Mouse (Mus musculus): ENCODE data around the gene Manba. TPM values are rescaled to one million over a fixed set of nuclear protein-coding genes. Genes with fewer than 3 reads are reported as not detected.
A peak's percentile ranks its signal among the peaks of the same experiment; 100 is the strongest.

The Manba gene
- polyA plus RNA-seq, 1 experiment from 2014 or later, result 5.9 TPM

DNA sequence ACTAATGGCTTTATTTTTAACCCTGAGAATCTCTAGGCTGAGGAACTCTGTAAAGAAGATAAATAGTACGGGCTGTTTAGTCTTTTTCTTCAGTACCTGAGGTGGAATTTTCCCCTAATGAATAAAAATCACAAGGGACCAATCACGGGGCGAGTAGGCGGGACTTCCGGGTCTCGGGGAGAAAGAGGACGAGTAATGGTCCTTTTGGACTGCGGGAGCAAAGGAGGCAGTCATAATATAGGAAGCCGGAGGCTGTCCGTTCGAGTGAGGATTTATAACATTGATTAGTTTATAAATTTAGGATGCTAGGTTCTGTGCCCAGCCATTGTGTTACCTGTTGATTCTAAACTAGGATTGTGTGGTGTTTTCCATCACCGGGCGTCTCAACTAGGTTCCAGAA lies 86.1 kb downstream of the Manba start:
- no peak for ATAC-seq (ENCODE audit: low read depth)
- H3K9me3 ChIP-seq, result no peaks in the 10 kb centered on the region; the same call in 1 of the 2 replicates
- H3K9ac ChIP-seq, result no peak overlapping the region
- H3K4me3 ChIP-seq, result 0 out of 2 replicates have a peak overlapping the region, but pooled peaks have one; percentile 0
- no peak overlapping the region for H3K27ac ChIP-seq (replicated peaks)
- no peaks in the 10 kb centered on the region for H3K36me3 ChIP-seq
- H3K27me3 ChIP-seq, result no peaks in the 10 kb centered on the region
- 0 out of 2 replicates have a peak overlapping the region, but pooled peaks have one; percentile 21 for H3K4me2 ChIP-seq
- 64% methylated on average over 13 of the region's 13 CpGs for WGBS
- no peaks in the 10 kb centered on the region for H3K4me1 ChIP-seq (replicated peaks)

DNA sequence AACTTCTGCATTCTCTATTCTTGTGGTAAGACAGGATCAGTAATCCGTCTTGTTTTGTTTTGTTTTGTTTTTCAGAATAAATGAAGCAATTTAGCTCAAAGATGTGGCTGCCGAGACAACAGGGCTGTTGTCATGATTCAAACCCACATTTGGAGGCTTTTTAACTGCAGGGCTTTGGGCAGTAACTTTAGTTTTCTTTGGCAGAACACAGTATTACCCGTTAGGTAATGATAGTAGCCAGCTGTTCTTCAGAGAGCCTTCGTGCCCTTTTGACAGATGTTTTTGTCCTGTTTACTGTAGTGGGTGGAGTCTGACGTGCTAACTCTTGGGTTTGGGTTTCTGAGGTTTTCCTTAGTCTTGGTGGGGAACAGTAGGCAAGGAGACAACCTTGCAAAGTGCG lies 87.6 kb downstream of the Manba start:
- ATAC-seq (ENCODE audit: low read depth), result no peak
- Histone ChIP-seq H3K4me1 (replicated peaks) (no peaks in the 10 kb centered on the region), H3K27ac (replicated peaks) (no peak overlapping the region), H3K4me3 (no peak overlapping the region), H3K27me3 (no peaks in the 10 kb centered on the region), H3K9ac (no peak overlapping the region), H3K36me3 (no peaks in the 10 kb centered on the region), H3K9me3 (no peaks in the 10 kb centered on the region; the same call in 1 of the 2 replicates), H3K4me2 (no peak overlapping the region)
- 47% methylated on average over 6 of the region's 6 CpGs for WGBS

DNA sequence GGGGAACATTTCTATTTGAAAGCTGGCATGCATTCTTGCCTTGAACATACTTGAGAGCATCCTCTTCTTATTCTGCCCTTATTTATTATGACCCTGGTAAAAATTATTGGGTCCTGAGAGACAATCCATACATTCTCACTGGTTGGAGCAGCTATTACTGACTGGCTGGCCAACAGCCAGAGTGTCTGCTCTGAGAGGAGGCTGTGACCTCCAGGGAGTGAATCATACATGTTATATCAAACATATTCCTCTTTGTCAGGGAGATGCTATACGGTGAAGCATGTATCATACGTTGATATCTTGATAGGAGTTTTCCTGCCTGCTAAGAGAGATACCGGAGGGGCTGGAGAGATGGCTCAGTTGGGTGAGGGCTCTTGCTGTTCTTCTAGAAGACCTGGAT lies 89.7 kb downstream of the Manba start:
- H3K4me3 ChIP-seq, result no peak overlapping the region
- H3K9me3 ChIP-seq, result no peaks in the 10 kb centered on the region; the same call in 1 of the 2 replicates
- H3K4me1 ChIP-seq (replicated peaks), result no peaks in the 10 kb centered on the region
- no peaks in the 10 kb centered on the region for H3K36me3 ChIP-seq
- ATAC-seq (ENCODE audit: low read depth), result no peak
- no peak overlapping the region for H3K27ac ChIP-seq (replicated peaks)
- no peak overlapping the region for H3K9ac ChIP-seq
- 80% methylated on average over 3 of the region's 3 CpGs for WGBS
- H3K27me3 ChIP-seq, result no peaks in the 10 kb centered on the region
- no peak overlapping the region for H3K4me2 ChIP-seq

DNA sequence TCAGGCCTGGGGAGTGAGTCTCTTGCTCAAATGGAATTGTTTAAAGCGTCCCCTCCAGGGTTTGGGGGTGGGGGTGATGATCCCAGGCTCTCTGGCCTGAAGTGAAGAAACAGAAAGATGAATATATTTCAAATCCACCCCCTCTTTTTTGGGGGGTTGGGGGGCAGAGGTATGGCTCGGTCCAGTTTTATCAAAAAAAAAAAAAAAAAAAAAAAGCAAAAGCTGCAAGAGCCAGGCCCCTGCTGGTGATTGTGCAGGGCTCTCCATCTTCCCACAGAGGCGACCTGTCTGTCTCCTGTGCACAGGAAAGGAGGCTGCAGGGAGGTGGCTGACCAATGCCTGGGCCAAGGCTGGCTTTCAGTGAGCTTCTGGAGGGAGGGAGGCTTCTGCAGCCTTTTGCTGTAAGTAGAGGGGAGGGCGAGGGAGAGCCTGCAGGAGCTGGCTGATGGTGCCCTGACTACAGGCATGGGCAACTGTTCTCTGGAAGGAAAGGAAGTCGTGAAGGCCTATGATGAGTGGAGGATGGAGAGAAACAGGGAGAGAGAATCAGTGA lies 93.3 kb downstream of the Manba start:
- Histone ChIP-seq H3K9ac (no peak overlapping the region), H3K27me3 (no peaks in the 10 kb centered on the region), H3K4me1 (replicated peaks) (peaks cover 9% of the 10 kb centered on the region), H3K36me3 (no peaks in the 10 kb centered on the region), H3K4me3 (no peak overlapping the region), H3K9me3 (no peaks in the 10 kb centered on the region; the same call in 1 of the 2 replicates), H3K4me2 (no peak overlapping the region), H3K27ac (replicated peaks) (no peak overlapping the region)
- ATAC-seq (ENCODE audit: low read depth), result no peak
- WGBS, result 53% methylated on average over 5 of the region's 5 CpGs

DNA sequence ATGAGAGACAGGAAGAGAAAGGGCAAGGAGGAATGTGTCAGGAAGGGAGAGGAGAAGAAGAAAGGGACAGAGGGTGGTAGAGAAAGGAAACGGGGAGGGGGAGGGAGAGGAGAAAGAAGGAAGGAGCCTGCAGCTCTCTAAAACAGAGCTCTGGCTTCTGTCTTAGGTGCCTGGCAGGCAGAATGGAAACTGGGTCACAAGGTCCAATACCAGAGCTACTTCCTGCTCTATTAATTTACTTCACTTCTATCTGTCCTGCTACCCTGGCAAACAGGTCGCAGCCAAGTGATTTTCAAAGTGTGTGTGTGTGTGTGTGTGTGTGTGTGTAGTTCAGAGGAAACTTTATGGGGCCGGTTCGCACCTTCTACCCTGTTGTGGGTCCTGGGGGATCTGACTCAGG lies 93.8 kb downstream of the Manba start:
- H3K27ac ChIP-seq (replicated peaks), result no peak overlapping the region
- no peak overlapping the region for H3K4me3 ChIP-seq
- no peak overlapping the region for H3K9ac ChIP-seq
- WGBS, result 57% methylated on average over 4 of the region's 4 CpGs
- ATAC-seq (ENCODE audit: low read depth), result no peak
- H3K4me2 ChIP-seq, result no peak overlapping the region
- H3K9me3 ChIP-seq, result no peaks in the 10 kb centered on the region; the same call in 1 of the 2 replicates
- peaks cover 9% of the 10 kb centered on the region for H3K4me1 ChIP-seq (replicated peaks)
- no peaks in the 10 kb centered on the region for H3K27me3 ChIP-seq
- H3K36me3 ChIP-seq, result peaks cover 4% of the 10 kb centered on the region

DNA sequence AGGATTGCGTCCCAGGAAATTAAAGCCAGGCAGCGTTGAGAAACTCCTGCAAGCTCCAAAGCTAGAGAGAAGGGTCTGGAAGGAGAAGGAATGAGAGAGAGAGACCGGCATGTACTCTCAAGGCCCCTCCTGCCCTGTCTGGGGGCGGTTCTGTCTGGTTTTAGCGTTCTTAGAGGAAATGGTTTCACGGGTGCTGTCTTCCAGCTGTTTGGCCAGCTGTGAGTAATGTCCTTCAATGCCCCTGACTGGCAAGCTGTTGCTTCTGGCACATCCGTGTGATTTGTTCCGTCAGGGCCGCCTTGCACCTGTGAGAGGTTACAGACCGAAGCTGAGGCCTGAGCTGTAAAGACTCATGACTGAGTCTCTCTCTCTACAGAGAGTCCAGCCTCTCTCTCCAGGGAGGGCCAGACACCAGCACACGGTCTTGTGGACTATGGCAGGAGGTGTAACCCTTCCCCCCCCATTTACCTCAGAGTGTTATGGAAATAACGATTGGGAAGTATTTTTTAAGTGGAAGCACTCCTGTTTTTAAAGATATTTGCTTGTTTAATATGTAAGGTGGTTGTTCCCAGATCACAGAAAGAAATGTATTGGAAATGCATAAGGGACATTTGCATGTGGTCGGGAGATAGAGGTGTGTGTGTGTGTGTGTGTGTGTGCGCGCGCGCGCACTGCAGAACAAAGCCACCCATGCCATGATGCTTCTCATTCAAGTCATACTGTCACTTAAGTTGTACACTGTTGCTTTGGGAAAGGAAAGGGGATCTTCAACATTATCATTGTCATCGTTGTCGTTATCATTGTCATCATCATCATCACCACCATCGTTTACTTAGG lies 95.2 kb downstream of the Manba start:
- peaks cover 15% of the 10 kb centered on the region for H3K36me3 ChIP-seq
- no peak overlapping the region for H3K4me3 ChIP-seq
- H3K4me1 ChIP-seq (replicated peaks), result peaks cover 9% of the 10 kb centered on the region
- WGBS, result 85% methylated on average over 21 of the region's 21 CpGs
- no peak overlapping the region for H3K9ac ChIP-seq
- ATAC-seq (ENCODE audit: low read depth), result no peak
- H3K27me3 ChIP-seq, result no peaks in the 10 kb centered on the region
- H3K4me2 ChIP-seq, result no peak overlapping the region
- H3K27ac ChIP-seq (replicated peaks), result no peak overlapping the region
- no peaks in the 10 kb centered on the region; the same call in 1 of the 2 replicates for H3K9me3 ChIP-seq

DNA sequence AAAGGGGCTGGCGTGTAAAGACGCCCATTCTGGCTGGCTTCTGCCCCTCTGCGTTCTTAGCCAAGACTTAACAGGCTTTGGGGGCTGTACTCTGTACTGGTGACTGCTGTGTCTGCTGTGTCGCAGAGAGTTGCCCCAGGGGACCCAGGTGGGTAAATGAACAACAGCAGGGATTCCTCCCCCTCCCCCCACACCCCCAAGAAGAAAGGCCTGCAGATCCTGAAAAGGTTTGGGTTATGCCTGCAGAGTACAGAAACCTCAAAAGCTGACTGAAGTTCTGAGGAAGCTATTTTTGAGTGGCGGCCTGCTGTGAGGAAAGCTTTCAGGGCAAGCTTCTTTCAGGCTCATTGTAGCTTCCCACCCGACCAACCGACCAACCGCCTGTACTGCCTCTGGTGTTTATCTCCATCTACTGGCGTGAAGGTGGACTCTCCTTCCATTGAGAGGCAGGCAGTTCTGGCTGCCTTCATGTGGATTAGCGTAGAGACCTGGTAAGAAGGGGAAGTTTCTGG lies 96.3 kb downstream of the Manba start:
- peak; percentile 59 for ATAC-seq (ENCODE audit: low read depth)
- Histone ChIP-seq H3K4me3 (no peak overlapping the region), H3K9me3 (no peaks in the 10 kb centered on the region), H3K4me1 (replicated peaks) (peaks cover 9% of the 10 kb centered on the region), H3K27ac (replicated peaks) (no peak overlapping the region), H3K4me2 (peak overlapping the region; percentile 18; the same call in 1 of the 2 replicates), H3K36me3 (peaks cover 19% of the 10 kb centered on the region), H3K27me3 (no peaks in the 10 kb centered on the region), H3K9ac (no peak overlapping the region)
- WGBS, result 12% methylated on average over 10 of the region's 10 CpGs

DNA sequence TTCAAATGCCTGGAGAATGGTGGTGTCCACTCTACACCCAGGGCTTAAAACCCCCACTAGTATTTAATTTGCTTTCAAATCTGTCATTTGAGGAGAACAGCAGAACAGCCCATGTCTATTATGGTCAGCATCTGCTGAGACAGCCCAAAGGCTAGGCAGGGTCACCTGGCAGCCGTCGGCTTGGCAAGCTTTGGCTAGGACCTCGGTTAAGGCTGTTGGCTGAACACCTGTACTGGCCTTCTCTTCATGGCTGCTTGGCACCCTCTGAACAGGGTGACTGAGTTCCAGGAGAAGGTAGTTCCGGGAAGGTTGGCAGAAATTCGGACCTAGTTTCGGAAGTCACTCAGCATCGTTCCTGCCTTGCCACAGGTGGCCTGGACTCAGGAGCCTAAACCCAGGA lies 96.8 kb downstream of the Manba start:
- no peak overlapping the region for H3K4me3 ChIP-seq
- H3K4me2 ChIP-seq, result no peak overlapping the region
- no peaks in the 10 kb centered on the region for H3K9me3 ChIP-seq
- H3K36me3 ChIP-seq, result peaks cover 25% of the 10 kb centered on the region
- no peak overlapping the region for H3K9ac ChIP-seq
- peaks cover 9% of the 10 kb centered on the region for H3K4me1 ChIP-seq (replicated peaks)
- no peak for ATAC-seq (ENCODE audit: low read depth)
- no peaks in the 10 kb centered on the region for H3K27me3 ChIP-seq
- no peak overlapping the region for H3K27ac ChIP-seq (replicated peaks)
- WGBS, result 90% methylated on average over 7 of the region's 7 CpGs

DNA sequence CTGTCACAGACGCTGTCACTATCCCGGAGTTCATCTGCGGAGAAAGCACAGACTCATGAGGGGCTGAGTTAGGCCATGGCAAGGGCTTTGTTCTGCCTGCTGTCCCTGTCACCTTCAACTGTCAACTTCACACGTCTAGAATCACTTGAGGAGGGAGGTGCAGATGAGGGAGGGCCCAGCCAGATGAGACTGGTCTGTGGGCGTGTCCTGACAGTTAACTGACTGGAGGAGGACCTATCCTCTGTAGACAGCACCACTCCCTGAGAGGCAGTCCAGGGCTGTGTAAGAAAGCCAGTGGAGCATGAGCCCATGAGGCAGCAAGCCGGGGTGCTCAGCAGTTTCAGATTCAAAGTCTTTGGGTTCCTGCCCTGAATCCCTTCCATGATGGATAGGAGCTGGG lies 100.1 kb downstream of the Manba start:
- Histone ChIP-seq H3K9me3 (no peaks in the 10 kb centered on the region), H3K9ac (no peak overlapping the region), H3K27me3 (no peaks in the 10 kb centered on the region), H3K4me1 (replicated peaks) (peaks cover 9% of the 10 kb centered on the region), H3K4me3 (no peak overlapping the region), H3K36me3 (peaks cover 52% of the 10 kb centered on the region), H3K27ac (replicated peaks) (no peak overlapping the region), H3K4me2 (no peak overlapping the region)
- ATAC-seq (ENCODE audit: low read depth), result no peak
- WGBS, result 70% methylated on average over 6 of the region's 6 CpGs

DNA sequence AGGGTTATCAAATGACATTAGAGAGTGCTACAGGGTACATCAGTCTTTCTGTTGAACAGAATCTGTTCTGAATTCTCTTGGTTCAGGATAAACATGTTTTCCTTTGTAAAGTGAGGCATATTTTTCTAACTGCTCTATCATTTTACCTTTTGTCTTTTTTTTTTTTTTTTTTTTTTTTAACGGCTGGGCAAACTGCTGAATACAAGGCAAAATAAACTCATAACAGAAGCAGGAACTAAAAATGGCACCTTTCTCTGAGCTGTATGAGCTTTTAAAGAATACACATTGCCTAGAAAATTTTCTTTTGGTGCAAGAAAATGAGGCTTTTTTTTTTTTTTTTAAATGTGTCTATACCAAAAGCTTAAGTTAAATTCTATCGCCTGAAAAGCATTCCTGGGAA lies 100.6 kb downstream of the Manba start:
- ATAC-seq (ENCODE audit: low read depth), result no peak
- Histone ChIP-seq H3K36me3 (peaks cover 57% of the 10 kb centered on the region), H3K27me3 (no peaks in the 10 kb centered on the region), H3K9me3 (no peaks in the 10 kb centered on the region), H3K9ac (no peak overlapping the region), H3K27ac (replicated peaks) (no peak overlapping the region), H3K4me2 (no peak overlapping the region), H3K4me3 (no peak overlapping the region), H3K4me1 (replicated peaks) (peaks cover 7% of the 10 kb centered on the region)
- WGBS, result 90% methylated on average over 2 of the region's 2 CpGs

DNA sequence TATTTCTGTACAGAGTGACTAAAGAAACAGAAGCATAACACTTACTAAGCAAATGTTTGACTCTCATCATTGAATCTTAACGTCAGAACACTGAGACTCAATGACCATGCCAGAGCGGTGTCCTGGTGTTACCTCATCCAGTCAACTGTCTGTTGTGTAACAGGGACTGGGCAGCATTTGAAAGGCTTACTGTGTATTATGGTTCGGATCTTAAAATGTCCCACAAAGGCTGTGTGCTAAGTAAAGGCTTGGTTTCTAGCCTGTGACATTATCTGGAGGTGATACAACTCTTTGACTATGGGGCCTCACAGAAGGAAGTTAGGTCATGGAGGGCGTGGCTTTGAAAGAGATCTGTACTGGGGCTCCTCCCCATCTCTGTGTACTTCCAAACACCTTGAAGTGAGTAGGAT lies 101.1 kb downstream of the Manba start:
- Histone ChIP-seq H3K4me3 (no peak overlapping the region), H3K27ac (replicated peaks) (no peak overlapping the region), H3K9ac (no peak overlapping the region), H3K36me3 (peaks cover 62% of the 10 kb centered on the region), H3K4me1 (replicated peaks) (peaks cover 3% of the 10 kb centered on the region), H3K4me2 (no peak overlapping the region), H3K9me3 (no peaks in the 10 kb centered on the region), H3K27me3 (no peaks in the 10 kb centered on the region)
- WGBS, result 92% methylated on average over 4 of the region's 4 CpGs
- ATAC-seq (ENCODE audit: low read depth), result no peak

DNA sequence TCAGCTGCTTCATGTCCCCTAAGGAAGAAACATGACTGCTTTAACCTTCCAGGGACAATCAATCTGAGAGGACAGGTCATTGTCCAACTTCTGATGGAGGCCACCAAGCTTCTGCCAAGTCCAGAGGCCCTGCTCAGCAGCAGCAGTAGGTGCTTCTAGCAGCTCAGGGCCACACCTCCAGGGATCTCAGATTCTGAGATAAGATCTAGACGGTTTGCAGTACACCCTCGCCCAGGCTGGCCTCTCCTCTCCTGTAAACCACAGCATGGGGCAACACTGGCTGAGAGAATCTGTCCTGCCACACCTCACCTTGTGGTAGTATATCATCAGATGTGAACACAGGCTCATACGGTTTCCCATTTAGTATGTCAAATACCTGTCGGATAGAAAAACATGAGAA lies 105.1 kb downstream of the Manba start:
- no peaks in the 10 kb centered on the region for H3K9me3 ChIP-seq
- no peaks in the 10 kb centered on the region for H3K4me1 ChIP-seq (replicated peaks)
- H3K4me3 ChIP-seq, result no peak overlapping the region
- no peak overlapping the region for H3K4me2 ChIP-seq
- H3K27ac ChIP-seq (replicated peaks), result no peak overlapping the region
- H3K36me3 ChIP-seq, result peaks cover 74% of the 10 kb centered on the region
- H3K9ac ChIP-seq, result no peak overlapping the region
- WGBS, result 87% methylated on average over 4 of the region's 4 CpGs
- no peaks in the 10 kb centered on the region for H3K27me3 ChIP-seq
- ATAC-seq (ENCODE audit: low read depth), result no peak

Data from neural tube, embryonic 13.5 days (tissue).